Mouse (Mus musculus) gonadal fat pad, adult 2 months (tissue): ENCODE measurements around the gene Mcrs1. TPM values are rescaled to one million over a fixed set of nuclear protein-coding genes. Genes with fewer than 3 reads are reported as not detected.

ENCODE experiments used
- DNase-seq: peaks from one replicate; pipeline ENCODE4 v3.0.0-alpha.2; 2012; ENCODE audit warnings: low read depth
- polyA plus RNA-seq: library from polyadenylated mRNA; depleted of rRNA; stranded (reverse); fragments of >200 nt; gene quantifications from 2 replicates; pipeline ENCODE4 v1.2.3, GENCODE M21; 2012; rRNA removed

Gene Mcrs1
- polyA plus RNA-seq, 1 experiment, result 80.5 TPM

GRCm38 (mm10) chr15:99213183-99213582, 38.6 kb downstream of the Mcrs1 start:
- DNase-seq, result no peak

DNA sequence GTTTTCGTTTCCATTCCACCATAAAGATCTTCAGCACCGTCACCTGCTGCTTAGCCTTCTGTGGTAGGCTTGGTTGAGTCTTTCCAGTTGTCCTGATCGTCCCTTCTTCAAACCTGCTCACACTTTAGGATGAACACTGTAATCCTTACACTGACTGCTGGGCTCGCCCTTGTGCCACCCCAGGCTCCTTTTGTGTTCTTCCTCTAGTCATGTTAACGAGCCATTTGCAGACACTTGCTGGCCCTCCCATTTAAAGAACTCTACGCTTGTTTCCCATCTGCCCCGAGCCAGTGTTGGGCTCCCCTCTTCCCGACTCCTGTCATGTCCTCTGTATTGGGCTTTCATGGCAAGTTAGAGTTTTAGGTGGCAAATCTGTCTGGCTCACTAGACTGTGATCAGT, 45.8 kb downstream of the Mcrs1 start:
- no peak for DNase-seq

DNA sequence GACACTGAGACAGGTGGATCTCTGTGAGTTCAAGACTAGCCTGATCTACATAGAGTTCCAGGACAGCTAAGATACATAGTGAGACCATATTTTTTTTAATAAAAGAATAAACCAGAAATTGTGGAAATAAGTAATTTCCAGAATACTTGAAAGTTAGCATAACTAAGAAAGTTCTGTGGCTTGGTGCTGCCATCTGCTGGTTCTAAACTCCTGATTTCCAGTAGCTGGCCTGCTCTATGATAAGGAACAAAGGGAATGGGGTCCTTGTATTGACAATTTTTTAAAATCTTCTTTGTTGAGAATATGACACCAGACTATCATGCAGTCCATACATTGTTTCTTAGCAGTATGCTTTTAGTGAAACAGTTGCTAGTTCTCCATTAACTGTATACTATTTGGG, 53.0 kb downstream of the Mcrs1 start:
- no peak for DNase-seq

DNA sequence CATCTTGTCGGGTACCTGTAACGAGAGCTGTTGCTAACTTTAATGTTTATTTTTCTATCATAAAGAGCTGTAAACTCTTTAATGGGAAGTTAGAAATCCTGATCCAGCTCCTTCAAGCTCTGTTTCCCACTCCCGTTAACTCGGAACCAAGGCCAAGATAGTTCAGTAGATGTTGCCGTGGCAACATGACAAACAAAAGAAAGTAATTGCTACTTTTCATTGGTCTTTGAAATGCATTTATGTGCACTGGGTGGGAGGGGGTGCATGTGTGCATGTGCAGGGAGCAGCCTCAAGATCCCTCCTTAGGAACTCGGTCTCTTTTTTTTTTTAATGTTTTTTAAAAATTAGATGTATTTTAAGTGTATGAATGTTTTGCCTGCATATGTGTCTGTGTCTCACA, 56.7 kb downstream of the Mcrs1 start:
- no peak for DNase-seq

GRCm38 (mm10) chr15:99194358-99194757, 57.4 kb downstream of the Mcrs1 start:
- no peak for DNase-seq

Other genes starting within 250 kb of the Mcrs1 start
- 213 and 263 TPM in 2 replicates for gene Tuba1c, start 222.1 kb downstream of the Mcrs1 start, polyA plus RNA-seq
- 0.06 and 0.32 TPM in 2 replicates for gene Prph, start 196.8 kb downstream of the Mcrs1 start, polyA plus RNA-seq
- gene Troap, start 177.4 kb downstream of the Mcrs1 start, polyA plus RNA-seq, result 2.3 and 3.0 TPM in 2 replicates
- gene C1ql4, start 164.1 kb downstream of the Mcrs1 start, polyA plus RNA-seq, result 1.8 and 2.1 TPM in 2 replicates
- gene Dnajc22, start 158.8 kb downstream of the Mcrs1 start, polyA plus RNA-seq, result 5.8 and 7.6 TPM in 2 replicates
- 14.7 and 15.2 TPM in 2 replicates for gene Spats2, start 126.0 kb downstream of the Mcrs1 start, polyA plus RNA-seq
- gene Kcnh3, start 27.1 kb downstream of the Mcrs1 start, polyA plus RNA-seq, result 51.8 and 55.4 TPM in 2 replicates
- gene Prpf40b, start 43.1 kb upstream of the Mcrs1 start, polyA plus RNA-seq, result 70.0 and 72.1 TPM in 2 replicates
- gene Fam186b, start 43.9 kb upstream of the Mcrs1 start, polyA plus RNA-seq, result 0.24 and 0.35 TPM in 2 replicates
- gene Fmnl3, start 118.5 kb upstream of the Mcrs1 start, polyA plus RNA-seq, result 30.6 and 31.4 TPM in 2 replicates
- gene Tmbim6, start 140.9 kb upstream of the Mcrs1 start, polyA plus RNA-seq, result 812 and 823 TPM in 2 replicates
- gene Nckap5l, start 205.8 kb upstream of the Mcrs1 start, polyA plus RNA-seq, result 5.0 and 5.7 TPM in 2 replicates
- 6.0 and 6.3 TPM in 2 replicates for gene Bcdin3d, start 222.8 kb upstream of the Mcrs1 start, polyA plus RNA-seq